Mouse (Mus musculus) ovary, postnatal 14 days (tissue): ENCODE measurements at regions not wholly inside any gene's neighbourhood (a gene's known extent, or its start where the extent isn't known, plus 50 kb on each side); places are given as distances from the start of the nearest gene placed in this dataset.

Source experiments
- DNase-seq: peaks from one replicate; pipeline ENCODE4 v3.0.0; 2022; ENCODE audit warnings: low spot score

DNA sequence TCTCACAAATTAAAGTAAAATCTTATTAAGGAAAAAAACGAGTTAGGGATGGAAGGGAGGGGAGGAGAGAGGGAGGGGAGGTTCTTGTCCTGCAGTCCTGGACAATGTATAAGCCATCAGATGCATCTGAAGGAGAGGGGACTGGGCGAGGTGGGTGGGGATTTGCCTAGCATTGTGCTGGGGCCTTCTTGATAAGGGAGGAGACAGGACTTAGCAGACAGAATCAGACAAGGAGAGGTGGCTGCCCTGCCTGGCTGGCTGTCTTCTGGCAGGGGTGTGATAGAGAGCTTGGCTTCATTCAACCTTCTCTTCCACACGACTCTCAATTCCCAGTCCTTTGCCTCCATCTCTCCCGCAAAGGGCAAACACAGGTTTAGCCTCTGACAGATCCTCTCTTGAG, 318.9 kb downstream of the Gm49356 start:
- no peak for DNase-seq

DNA sequence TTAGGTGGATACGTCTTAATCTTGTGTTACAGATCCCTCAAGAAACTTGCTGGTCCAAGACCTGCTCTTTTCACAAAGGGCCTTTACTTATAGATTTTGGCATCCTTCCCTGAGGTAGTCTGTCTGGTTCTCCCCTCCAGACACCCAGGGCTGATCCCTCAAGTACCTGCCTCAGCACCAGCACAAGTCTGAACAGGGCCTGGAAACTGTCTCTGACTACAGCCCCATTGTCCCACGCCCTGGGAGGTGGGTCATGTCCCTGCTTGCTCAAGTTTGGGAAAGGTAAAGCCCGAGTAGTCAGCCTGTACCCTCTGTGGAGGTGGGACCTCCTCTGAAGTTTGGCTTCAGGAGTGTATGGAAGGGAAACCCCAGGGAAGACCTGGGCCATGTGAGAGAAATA, 323.3 kb downstream of the Gm49356 start:
- no peak for DNase-seq

- DNase-seq, result no peak
These were observed 325.0 kb downstream of the Gm49356 start for GRCm38 (mm10) chr15:59214096-59214495.

- DNase-seq, result no peak
These were observed 326.1 kb downstream of the Gm49356 start for GRCm38 (mm10) chr15:59215239-59215638.

DNA sequence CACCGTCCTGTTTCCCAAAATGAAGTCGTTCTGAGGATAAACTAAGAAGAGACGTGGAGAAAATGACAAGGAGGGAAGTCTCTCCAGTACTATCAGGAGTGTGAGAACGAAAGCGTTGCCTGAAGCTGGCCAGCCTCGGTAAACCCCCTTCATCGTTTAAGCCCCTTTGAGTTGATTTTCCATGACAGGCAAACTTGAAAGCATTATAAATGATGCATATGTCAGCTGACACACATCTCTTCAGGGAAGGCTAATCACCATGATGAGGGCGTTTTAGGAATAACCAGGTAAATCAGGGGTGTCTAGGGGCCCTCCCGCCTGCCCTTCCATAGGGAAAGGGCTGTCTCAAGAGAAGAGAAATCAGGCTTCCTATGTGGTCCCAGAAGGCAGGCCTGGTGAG, 328.4 kb downstream of the Gm49356 start:
- no peak for DNase-seq

- no peak for DNase-seq
These were observed 329.8 kb downstream of the Gm49356 start for GRCm38 (mm10) chr15:59218916-59219315.

GRCm38 (mm10) chr15:59225637-59226036, 336.5 kb downstream of the Gm49356 start:
- DNase-seq, result no peak

- no peak for DNase-seq
These were observed 338.2 kb downstream of the Gm49356 start for GRCm38 (mm10) chr15:59227293-59227692.

DNA sequence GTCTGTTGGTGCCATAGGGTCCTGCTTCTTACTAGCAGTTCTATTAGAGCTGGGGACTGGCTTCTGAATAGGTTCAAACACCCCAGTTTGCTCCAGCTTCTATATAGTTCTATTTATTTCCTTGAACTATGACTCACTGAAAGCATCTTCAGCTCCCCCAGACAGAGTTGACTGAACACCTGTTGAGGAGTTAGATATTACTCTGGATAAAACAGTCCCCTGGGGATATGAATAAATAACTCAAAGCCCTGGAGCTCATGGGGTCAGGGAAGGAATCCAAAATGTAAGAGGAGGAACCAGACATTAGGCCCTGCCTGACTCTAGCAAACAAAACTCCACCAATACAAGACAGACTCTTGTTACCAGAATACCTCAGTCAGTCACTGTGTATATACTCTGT, 341.4 kb downstream of the Gm49356 start:
- DNase-seq, result no peak

DNA sequence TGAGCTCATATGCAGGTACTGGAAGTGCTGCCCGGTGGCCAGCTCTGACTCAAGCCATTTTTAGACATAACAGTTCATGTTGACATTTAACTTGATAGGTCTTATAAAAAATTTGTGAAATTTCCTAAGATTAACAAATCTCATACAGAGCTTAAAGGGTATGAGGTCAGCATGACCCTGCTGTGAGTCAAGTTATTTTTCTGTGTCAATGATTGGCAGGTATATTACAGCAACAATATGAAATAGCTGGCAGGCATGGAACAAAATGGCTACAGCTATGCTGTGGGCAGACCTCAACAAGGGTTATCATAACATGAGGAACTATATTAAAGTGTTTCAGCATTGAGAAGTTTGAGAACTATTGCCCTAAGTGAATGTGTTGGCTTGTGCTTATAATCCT, 342.6 kb downstream of the Gm49356 start:
- no peak for DNase-seq

DNA sequence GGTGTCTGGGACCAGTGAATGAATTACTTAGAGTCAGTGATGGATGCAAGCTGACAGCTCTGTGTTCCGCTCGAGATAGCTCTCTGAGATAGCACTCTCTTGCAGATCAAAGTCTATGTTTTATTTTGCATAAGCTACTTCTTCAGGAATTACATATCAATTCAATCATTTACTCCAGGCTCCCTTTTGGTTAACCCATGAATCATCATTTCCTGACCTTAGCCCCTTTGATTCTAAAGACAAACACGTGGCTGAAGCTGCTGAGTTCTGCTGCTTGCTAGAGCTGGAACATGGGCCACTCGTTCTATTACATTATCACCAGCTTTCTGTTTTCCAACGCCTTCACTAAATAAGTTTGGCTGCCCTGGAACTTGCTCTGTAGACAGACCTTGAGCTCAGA, 343.2 kb downstream of the Gm49356 start:
- no peak for DNase-seq

DNA sequence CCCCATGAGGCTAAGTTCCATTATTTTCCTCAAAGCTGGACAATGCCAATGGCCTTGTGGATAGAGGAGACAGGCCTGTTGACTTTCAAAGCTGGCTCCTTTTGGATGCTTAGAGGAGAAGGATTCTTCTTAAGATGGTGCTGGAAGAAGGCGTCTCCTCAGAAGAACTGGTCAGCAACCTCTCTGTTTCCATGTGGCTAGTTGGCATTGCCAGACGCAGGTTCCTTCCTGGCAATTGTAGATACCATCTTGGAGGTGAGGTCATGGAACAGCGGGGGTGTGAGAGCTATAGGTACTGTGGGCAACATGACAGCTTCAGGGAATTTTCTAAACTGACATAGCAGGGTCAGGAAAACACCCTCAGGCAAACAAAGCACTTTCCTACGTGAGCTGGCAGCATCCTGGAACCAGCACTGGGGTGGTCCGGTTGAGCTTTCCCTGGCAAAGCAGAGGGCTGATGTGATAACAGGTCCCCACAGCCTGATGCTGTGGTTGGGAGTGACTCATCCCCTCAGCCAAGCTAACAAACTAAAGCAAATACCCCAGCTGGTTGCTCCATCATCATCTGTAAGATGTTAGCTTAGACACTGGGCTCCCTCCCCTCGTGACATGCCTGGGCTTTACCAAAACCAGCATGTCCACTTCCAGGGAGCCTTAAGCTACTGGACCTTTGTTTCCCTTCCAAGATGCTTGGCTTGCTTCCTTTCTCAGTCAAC, 348.5 kb downstream of the Gm49356 start:
- DNase-seq, result no peak

- DNase-seq, result no peak
These were observed 352.7 kb downstream of the Gm49356 start for GRCm38 (mm10) chr15:59241752-59242151.

GRCm38 (mm10) chr15:59245927-59246649, 357.0 kb downstream of the Gm49356 start:
- DNase-seq, result no peak

GRCm38 (mm10) chr15:59248477-59249260, 359.6 kb downstream of the Gm49356 start:
- no peak for DNase-seq

DNA sequence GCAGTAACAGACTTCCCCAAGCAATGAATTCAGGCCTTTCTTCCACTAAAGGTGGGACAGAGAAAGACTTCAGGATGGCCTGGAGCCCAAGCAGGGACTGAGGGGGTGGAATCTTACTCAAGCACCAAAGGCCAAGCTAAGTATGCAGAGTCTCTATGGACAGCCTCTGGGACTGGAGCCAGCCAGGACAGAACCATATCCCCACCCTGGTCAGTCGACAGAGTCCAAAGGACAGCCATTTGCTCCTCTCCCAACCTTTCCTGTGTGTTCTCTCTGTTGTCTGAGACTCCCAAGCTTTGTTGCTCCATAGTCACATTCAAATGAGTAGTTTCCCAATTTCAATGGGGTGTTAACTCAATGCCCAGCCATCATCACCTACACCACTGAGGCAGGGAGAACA, 372.3 kb downstream of the Gm49356 start:
- no peak for DNase-seq

GRCm38 (mm10) chr15:59262380-59262779, 373.3 kb downstream of the Gm49356 start:
- no peak for DNase-seq

- no peak for DNase-seq
These were observed 374.6 kb downstream of the Gm49356 start for GRCm38 (mm10) chr15:59263433-59264328.
